Mouse (Mus musculus) adrenal gland, adult 8-10 months (tissue): ENCODE measurements at regions not wholly inside any gene's neighbourhood (a gene's known extent, or its start where the extent isn't known, plus 50 kb on each side); places are given as distances from the start of the nearest gene placed in this dataset.

ENCODE experiments used
- DNase-seq: peaks from one replicate; pipeline ENCODE4 v3.0.0; 2022

DNA sequence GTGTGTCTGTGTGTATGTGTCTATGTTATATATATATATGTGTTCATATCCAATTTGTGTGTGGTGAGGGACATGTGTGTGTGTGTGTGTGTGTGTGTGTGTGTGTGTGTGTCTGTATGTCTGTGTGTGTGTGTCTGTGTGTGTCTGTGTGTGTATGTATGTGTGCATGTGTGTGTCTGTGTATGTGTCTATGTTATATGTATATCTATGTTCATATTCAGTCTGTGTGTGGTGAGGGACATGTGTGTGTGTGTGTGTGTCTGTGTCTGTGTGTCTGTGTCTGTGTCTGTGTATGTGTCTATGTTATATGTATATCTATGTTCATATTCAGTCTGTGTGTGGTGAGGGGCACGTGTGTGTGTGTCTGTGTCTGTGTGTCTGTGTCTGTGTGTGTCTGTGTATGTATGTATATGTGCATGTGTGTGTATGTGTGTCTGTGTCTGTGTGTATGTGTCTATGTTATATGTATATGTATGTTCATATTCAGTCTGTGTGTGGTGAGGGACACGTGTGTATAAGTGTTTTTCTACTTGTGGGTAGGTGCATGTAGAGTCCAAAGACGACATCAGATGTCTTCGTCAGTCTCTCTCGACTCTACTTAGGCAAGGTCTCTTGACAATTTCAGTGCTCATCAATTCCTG, 370.5 kb upstream of the Slc7a11 start:
- no peak for DNase-seq

DNA sequence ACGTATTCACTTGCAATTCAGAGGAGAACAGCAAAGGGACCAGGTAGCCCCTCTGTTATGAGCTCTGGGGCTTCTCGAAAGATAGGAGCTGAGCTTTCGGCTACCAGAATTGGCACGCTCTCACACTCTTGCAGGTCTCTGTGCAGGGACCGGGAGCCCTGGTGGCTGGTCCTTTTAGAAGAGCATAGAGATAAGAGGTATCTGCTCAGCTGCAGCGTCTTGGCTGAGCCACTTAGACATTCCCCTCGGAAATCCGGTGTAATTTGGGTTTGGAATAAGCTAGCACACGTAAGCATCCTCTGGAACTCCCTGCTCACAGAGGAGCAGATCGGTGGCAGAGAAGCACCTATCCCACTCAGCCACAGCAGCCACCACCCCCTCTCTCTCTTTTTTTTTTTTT, 372.3 kb upstream of the Slc7a11 start:
- DNase-seq = no peak

DNA sequence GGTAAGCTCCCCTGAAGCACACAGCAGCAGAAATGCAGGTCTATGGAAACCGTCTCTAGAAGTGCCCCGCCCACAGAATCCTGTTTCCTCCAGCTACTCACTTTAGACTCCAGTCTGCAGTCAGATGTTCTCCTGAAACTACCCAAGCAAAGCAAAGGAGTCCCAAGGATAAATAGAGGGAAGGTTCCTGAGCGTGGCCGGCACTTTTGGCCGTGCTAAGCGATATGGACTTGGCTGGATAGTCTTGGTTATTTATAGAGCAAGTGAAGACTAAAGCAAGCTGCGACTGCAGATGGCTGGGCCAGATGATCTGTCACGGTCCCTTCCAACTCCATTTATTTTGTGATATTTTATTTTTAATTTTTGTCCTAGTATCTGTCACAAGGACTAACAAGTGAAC, 373.1 kb upstream of the Slc7a11 start:
- no peak for DNase-seq

DNA sequence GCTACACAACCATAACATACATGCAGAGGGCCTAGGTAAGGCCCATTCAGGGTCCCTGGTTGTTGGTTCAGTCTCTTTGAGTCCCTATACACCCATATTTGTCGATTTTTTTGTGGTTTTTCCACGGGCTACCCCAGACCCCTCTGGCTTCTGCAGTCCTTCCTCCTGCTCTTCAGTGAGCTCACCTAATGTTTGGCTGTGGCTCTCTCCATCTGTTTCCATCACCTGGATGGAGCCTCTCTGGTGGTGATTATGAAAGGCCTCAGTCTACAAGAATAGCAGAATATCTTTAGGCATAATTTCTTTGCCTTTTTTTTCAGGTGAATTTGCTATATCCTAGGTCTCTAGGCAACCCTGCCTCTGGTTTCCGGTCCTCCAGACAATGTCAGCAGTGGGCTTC, 373.9 kb upstream of the Slc7a11 start:
- DNase-seq = no peak

DNA sequence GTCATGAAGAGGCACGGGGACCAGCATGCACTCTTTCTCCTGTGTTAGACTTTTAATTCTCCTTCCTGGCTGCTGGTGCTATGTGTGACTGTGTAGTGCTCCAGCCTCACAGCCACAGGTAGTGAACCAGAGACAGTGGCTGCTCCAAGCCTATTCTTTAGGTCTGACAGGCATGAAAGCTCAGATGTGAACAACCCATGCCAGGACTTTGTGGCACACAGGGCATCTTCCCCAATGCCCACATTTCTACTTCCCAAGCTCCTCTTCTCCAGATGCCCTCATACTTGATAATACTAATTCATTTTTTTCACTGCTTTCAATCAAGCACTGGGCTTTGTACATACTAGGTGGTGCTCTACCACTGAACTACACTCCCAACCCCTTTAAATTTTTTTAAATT, 377.4 kb upstream of the Slc7a11 start:
- no peak for DNase-seq

DNA sequence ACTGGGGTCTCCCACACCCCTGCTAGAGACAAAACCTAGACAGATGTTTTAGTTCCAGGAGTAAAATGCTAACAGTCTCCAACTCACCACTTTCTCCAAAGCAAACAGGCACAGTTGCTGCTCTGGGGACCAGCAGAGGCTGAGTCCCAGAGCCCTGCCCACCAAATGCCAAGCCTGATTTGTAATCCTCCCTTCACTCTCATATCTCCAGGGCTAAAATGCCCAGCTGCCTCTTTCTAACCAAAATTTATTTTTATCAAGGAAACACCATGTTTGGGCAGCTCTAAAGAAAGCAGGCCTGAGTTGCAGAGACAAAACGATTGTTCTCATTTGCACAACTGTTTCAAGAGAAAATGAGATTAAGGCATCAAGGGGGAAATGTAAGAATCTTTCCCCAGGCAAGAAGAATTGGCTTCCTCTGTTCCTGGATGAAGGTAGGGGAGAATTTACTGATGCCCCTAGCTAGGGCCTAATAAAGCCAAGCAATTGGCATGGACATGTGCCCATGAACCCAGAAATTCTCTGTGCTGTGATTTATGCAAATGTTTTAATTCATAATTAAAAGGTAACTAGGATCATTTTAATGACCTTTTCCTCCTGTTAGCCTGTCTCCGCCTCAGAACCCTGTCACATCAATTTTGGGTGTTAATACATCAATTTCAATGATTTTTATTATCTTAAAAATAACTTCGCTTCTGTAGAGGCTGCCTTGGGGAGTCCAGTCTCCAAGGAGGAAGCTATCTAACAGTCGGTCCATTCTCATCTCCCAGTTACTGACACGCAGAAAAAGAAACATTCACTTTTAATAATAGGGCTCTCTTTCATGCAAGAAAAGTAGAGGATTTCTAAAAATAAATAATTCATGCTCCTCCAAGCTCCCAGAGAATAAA, 382.4 kb upstream of the Slc7a11 start:
- no peak for DNase-seq

DNA sequence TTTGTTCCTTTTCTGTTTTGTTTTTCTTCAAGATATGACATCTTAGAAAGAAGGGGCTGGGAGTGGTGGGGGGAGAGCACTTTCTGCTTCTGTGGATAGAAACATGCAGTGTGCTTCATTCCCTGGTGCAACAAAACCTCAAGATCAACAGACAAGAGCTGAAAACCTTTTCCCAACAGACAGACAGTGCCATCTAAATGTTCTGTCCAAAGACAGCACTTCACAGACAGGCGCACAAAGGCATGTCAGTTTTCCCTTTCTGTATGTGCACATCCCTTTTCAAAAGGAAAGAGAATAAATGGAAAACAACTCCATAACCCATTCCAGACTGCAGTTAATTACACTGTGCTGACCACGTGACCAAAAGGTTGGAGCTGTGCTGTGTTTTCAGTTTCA, 383.0 kb upstream of the Slc7a11 start:
- DNase-seq = no peak

DNA sequence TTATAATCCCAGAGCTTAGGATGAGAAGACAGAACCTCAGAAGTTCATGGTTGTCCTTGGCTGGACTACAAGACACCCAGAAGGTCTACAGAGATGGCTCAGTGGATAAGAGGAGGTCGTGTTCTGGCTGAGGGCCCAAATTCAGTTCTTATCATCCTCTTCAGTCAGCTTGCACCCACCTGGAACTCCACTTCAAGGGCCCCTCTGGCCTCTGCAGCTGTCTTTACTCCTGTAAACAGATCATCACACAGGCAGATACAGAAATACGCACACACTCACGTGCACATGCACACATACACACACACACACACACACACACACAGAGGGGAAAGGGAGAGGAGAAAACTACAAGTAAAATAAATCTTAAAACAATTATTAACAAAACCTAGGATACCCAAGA, 385.8 kb upstream of the Slc7a11 start:
- no peak for DNase-seq

DNA sequence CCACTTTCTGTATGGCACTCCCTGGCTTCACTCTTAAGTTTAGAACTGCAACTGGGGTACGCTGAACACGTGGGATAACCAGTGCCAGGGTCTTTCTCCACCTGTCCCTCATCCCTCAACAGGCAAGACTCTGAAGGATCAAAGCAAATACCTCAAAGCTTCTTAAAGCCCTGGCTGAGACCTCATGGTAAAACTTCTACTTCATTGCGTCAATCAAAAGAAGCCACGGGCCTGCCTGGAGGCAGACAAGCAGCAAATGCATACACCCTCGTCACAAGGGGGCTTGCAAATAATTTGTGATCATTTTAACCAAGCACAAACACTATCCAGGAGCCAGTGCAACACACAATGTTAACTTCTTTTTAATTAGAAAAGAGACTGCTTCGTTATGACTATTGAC, 387.0 kb upstream of the Slc7a11 start:
- no peak for DNase-seq

DNA sequence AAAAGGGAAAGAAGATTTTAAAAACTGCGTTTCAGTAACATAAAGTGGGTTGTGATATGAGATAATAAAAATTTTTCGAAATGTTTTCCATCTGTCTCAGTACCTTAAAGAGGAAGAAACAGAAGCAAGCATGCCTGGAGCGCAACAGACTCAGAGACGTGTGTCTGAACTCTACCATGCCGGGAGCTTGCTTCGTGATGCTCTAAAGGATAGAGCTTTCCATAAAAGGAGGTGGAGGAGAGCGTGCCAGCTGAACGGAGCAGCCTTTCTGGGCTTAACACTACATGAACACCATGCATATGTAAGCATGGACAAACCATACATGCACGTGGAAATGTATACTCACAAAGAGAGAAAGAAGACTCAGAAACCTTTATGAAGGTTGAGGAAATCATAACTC, 387.5 kb upstream of the Slc7a11 start:
- DNase-seq = no peak

DNA sequence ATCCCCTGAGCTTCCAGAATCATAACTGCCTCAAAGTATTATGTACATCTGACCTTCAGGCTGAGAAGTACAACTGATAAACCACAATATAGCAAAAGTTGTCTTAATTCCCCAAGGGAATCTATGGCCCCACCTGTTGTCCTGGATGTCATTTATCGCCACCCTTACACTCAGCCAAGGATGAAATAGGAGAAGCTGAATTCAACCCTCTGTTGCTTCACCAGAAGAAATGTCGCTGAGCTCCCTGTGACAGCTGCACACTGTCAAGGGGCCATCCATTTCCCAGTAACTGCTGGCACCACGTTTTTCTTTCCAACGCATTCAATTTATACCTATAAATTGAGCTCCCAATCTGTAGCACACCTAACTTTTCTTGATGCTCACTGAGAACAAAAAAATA, 382.0 kb upstream of the Noct start:
- DNase-seq = no peak

DNA sequence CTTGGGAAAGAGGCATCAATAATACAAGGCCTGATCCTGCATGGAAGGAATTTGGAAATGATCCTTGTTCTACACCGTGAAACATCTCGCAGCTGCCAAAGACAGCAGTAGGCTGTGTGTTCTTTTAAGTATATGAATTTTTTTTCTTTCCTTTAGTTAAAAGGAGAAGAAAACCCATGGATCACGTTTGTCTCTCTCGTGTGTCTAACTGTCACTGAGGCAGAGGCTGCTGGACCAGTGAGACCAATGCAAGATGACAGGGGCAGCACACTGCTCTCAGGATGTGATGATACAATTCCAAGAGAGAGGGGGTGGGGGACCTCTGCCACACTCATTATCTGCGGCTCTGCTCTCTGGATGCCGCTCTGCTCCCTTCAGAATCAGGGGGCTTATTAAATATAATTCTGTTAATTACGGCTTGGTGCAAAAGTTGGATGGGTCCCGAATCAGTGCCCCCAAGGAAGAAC, 379.4 kb upstream of the Noct start:
- no peak for DNase-seq

DNA sequence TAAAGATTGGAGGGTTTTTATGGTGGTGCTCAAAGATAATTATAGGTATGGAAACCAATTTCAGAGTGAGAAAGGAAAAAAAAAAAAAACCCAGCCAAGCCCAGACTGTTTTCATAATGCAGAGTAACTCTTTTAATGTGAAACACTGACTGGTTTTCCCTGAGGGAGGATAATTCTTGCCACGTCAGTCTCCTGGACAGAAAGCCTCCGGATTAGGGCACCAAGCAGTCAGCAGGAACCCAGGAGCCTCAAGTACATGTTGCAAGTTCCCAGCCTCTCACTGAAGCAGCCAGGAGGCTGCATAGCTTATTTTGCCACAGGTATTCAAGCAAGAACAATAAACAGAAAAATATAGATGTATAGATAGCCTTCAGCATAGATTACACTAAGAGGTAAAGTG, 378.9 kb upstream of the Noct start:
- no peak for DNase-seq

DNA sequence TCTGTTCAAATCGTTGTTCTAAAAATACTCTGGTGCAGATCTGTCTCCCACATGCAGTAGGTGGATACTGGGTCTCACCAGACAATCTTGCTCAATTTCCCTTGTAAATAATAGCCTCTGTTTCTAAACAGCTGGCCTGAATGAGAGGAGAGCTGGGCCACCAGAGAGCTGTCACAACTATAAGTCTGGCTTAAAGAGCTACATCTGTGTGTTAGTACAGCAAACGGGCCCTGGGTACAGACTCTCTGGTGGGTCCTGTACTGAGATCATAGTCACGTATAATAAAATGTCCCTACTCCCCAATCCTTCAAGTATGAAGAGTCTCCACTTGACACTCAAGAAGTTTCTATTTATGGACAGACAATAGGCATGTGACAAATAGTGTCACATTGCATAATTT, 375.7 kb upstream of the Noct start:
- no peak for DNase-seq

DNA sequence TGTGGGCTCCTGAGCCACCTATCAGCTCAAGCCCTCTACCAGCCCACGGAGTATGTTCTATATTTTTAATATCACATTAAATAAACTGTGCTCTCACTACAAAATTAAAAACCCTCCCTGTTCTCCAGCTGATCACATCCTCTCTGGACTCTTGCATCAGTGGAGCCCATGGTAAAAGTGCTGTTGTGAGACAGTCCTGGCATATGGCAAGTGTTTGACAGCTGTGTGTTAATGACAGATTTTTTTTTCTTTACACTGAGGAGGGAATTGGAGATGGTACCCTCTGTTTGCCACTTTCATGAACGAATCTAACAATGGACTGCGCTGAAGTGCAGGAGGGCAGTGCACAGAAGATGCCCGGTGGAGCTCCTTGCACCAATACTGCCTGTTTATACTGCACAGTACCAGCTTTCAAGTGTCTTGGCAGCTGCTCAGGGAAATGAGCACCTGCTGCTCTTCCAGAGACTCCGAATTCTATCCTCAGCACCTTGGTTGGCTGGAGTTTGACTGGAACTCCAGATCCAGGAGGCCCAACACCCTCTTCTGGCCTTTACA, 373.1 kb upstream of the Noct start:
- DNase-seq = no peak

DNA sequence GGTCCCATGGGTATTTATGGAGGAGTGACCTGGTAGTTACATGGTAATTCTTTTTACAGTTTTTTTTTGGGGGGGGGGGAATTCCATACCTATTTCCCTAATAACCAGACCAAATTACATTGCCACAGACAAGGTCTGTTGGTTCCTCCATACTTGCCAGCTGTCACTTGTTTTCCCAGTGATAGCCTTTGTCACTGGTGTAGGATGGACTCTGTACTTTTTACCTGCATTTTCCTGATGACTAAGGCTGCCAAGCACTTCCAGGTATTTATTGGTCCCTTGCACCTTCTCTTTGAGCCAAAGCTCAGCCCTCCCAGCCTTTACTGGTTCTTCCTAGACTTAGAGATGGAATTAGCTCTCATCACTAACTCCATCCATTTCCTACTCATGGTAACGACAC, 357.1 kb upstream of the Noct start:
- no peak for DNase-seq

DNA sequence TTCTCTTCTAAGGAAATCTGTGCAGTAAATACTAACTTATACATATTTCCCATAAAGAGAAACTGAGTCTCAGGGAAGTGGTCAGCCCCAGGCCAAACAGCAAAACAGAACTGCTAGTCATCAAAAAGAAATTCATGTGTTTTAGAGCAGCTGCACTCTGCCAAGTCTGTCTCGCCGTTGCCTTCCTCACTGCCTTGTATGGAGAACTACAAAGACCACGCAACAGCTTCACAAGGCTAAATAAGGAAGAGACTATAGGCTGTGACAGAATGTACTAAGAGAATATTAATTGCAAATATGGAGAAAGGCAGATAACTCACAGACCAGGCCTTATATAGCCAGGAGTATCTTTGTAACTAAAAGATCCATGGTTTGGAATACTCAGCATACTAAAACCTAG, 355.0 kb upstream of the Noct start:
- no peak for DNase-seq

DNA sequence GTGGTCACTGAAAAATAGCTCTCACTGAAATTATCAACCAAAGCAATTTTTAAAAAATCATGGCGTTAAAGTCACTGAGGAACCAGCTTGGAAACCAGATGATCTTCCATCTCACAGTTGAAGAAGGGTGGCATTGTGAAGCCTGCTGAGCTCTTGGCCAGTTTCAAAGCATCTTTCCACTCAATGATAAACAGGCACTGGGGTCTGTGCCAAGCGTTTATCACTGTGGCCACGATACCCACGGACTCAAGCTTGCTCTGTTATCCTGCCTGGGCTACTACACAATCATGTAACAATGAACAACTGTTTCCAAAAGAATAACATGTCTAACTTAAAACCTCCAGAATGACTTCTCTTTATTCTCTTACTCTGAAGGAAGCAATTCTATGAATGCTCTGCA, 345.2 kb upstream of the Noct start:
- DNase-seq = no peak

DNA sequence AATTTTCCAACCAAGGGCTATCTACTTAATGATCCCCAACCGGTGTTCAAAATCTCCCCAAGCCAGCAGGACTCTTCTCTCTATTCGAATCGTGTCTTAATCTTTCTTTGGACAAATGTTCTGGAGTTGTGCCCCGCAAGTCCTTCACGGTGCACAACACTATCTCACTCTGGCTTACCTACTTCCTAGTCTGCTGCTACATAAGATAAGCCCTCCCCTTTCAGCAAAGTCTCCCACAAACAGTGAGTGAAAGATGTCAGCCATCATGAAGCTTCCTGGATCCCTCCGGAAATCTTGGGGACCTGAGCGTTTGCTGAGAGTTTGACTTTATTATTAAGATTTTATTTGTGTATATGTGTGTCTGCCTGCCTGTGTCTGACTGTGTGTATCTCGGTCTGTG, 344.7 kb upstream of the Noct start:
- DNase-seq = no peak

DNA sequence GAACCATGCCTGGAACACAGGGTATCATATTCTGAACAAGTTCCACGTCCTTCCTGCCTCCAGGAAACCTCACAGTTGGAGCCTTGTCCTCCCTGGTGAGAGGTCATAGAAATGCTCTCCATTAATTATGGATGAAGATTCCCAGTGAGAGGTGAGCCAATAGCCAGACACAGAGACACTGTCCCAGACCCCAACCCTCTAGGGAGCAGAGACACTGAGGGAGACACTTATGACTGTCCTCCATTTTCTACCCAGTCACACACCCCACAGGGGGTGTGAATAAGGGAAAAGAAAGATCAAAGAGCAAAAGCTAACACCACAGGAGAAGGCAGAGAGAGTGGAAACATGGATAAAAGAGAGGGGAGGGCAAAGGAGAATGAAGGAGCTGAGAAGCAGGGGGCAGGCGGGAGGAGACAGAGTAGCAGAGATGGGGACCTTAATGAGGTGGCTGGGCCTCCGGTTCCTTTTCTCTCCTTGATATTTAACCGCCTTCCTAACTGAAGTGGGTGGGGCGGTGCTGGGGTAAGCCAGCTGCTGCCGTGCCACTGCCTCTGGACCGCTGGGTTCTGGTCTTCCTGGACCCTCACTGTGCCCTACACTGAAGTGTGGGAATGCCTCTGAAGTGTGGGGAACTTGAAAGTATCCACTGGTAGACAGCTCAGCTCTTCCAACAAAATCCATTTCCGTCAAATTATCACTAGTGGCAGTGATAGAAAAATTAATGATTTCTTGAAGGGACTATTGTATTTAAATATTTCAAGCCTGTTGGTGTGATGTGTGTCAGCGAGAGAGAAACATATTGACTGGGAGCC, 342.6 kb upstream of the Noct start:
- DNase-seq = no peak

DNA sequence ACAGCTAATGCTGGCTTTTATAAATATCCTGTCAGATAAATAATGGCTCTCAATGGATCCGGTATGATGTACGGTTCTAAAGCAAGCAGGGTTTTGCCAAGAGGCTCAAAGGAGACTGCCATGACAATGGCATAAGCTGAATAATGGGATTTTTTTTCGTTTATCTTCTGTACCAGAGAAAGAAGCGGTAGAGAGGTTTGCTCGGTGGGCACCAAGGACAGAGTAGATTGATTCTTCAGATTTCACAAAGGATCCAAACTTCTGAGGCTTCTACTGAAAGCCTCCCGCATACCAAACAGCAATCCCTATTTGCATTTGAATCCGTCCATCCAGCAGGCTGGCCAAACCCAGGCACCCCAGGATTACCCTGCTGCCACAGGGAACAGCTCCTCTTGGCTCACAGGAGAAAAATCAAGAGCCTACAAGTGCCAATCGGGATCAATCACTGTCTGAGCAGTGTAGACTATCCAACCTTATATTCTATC, 342.0 kb upstream of the Noct start:
- DNase-seq = no peak

DNA sequence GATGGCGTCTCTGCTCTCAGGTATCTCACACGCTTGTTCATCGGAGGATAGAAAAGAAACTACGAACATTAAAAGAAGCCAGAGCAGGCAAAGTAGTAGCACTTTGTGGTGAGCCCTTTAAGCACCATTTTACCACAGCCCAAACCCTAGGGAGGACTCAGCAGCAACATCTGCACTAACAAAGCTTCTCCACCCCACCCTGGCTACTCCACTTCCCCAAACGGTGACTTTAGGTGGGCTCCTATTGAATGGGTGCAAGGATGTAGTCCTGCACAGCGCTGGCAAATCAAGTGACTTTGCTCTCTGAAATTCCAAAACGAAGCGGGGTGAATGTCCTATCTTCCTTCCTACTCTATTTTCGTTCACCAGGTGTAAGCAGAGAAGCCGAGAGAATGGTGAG, 337.9 kb upstream of the Noct start:
- DNase-seq = no peak

DNA sequence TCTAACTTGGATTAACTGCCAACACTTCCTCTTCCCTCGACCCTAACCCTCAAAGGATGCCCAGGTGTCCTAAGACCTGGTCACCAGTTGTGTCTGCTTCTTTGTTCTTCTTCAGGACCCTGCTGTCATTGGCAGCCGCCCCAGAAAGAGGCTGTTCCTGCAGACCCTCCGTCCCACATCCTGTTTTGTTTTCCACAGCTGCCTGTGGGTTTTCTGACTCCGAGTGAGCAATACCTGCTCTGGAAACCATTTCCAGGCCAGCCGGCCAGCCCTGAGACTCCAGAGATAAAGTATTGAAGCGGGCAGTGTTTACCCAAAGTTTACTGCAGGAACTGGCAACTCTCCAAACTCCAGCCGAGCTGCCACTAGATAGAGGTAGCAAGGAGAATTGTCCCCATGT, 337.2 kb upstream of the Noct start:
- DNase-seq = no peak
